Mouse (Mus musculus) mesoderm, embryonic 11.5 days (tissue): ENCODE measurements at regions not wholly inside any gene's neighbourhood (a gene's known extent, or its start where the extent isn't known, plus 50 kb on each side); places are given as distances from the start of the nearest gene placed in this dataset.

ENCODE experiments used
- DNase-seq: peaks from one replicate; pipeline ENCODE4 v3.0.0-alpha.2; 2012; ENCODE audit warnings: low read depth, low spot score

GRCm38 (mm10) chr14:110685247-110685646 lies 69.7 kb downstream of the Slitrk6 start:
- no peak for DNase-seq

GRCm38 (mm10) chr14:110679741-110680140 lies 75.2 kb downstream of the Slitrk6 start:
- no peak for DNase-seq

- DNase-seq = no peak
Measured at GRCm38 (mm10) chr14:110665712-110666111, 89.2 kb downstream of the Slitrk6 start.

GRCm38 (mm10) chr14:110663231-110663630 lies 91.7 kb downstream of the Slitrk6 start:
- DNase-seq = no peak

GRCm38 (mm10) chr14:110634147-110634546 lies 120.8 kb downstream of the Slitrk6 start:
- no peak for DNase-seq

GRCm38 (mm10) chr14:110623716-110624115 lies 131.2 kb downstream of the Slitrk6 start:
- no peak for DNase-seq

GRCm38 (mm10) chr14:110618496-110618920 lies 136.4 kb downstream of the Slitrk6 start:
- no peak for DNase-seq

GRCm38 (mm10) chr14:110616447-110616846 lies 138.5 kb downstream of the Slitrk6 start:
- DNase-seq = no peak

GRCm38 (mm10) chr14:110580311-110580710 lies 174.6 kb downstream of the Slitrk6 start:
- no peak for DNase-seq

- DNase-seq = no peak
Measured at GRCm38 (mm10) chr14:110570717-110571116, 184.2 kb downstream of the Slitrk6 start.

- no peak for DNase-seq
Measured at GRCm38 (mm10) chr14:110565783-110566445, 189.0 kb downstream of the Slitrk6 start.

- no peak for DNase-seq
Measured at GRCm38 (mm10) chr14:110564621-110565020, 190.3 kb downstream of the Slitrk6 start.

GRCm38 (mm10) chr14:110545265-110545664 lies 209.7 kb downstream of the Slitrk6 start:
- DNase-seq = no peak

GRCm38 (mm10) chr14:110543303-110544134 lies 211.4 kb downstream of the Slitrk6 start:
- DNase-seq = no peak

- DNase-seq = no peak
Measured at GRCm38 (mm10) chr14:110527306-110527705, 227.6 kb downstream of the Slitrk6 start.

- DNase-seq = no peak
Measured at GRCm38 (mm10) chr14:110485057-110485456, 269.9 kb downstream of the Slitrk6 start.

GRCm38 (mm10) chr14:110472743-110473142 lies 282.2 kb downstream of the Slitrk6 start:
- peak; percentile 7 for DNase-seq

GRCm38 (mm10) chr14:110472176-110472575 lies 282.8 kb downstream of the Slitrk6 start:
- DNase-seq = no peak

- DNase-seq = no peak
Measured at GRCm38 (mm10) chr14:110470714-110471113, 284.2 kb downstream of the Slitrk6 start.

- peak; percentile 4 for DNase-seq
Measured at GRCm38 (mm10) chr14:110468457-110469311, 286.3 kb downstream of the Slitrk6 start.
